Mouse (Mus musculus): Measurements from ENCODE around the gene Mcm10.

The Mcm10 gene

DNA sequence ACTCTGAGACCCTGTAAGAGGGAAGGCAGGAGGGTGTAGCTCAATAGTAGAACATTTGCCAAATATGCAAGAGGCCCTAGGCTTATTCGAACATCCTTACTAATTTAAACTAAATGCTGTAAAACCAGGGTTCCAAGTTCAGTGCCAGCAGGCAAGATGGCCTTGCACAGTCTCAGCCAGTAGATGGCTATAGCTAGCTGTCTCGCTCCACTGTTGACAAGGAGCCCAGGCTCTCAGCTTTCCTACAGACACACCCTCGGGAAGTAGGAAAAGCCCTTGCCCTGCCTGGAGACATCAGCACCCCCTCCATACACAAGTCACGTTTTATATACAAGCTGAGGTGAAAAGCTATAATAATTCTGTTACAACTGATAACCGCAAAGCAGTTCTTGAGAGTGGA is 20.1 kb upstream of the Mcm10 start:
- no peak for DNase-seq (ENCODE audit: low spot score)

DNA sequence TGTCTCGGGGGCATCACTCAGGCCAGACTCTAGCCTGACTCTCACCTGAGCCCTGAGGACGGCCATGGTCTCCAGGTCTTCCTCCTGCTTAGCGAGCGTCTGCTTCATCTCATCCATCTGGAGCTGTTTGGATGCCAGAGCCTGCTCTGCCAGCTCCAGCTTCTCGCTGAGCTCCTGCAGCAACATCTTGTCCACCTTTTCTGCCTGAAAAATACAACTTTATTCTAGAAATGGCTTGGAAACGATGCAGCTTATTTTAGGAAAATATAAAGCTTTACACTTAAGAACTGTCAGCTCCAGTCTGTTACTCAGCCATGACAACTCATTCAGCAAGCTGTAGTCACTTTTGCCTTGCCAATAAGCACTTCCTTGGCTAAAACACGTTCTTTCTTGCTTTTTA is 18.6 kb upstream of the Mcm10 start:
- DNase-seq (ENCODE audit: low spot score), result no peak

DNA sequence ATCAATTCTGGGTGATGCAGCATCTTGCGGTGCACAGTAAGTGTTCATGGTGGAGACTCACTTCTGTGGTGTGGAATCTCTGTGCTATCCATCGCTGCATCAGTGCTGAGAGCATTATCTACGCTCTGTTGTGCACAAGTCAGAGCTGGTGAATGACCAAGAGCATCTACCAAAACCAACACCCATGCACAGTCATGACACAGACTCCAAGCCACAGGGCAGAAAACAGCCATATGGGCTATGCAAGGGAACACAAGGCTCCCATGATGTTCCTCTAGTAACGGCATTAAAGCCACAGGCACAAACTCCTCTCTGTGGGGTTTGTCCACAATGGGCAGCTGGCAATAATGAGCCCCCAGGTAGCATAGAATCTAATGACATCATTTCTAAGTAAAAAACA is 17.2 kb upstream of the Mcm10 start:
- DNase-seq (ENCODE audit: low spot score), result no peak

DNA sequence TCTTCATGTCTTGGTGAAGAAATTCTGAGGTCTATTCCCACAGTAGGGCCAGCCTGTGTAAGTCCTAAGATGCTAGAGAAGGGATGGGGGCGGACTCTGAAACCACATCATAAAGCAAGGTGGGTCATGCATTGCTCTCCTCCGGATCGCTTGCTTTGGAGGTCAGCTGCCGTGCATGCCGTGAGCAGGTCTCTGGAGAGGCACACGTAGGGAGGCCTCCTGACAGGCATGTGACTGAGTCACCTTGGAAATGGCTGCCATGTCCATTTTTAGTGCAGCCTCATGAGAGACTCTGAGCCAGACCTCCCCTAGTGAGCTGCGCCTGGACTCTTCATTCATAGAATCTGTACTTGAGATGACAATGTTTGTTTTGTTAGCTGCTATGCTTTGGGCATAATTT is 15.5 kb upstream of the Mcm10 start:
- DNase-seq (ENCODE audit: low spot score), result no peak

DNA sequence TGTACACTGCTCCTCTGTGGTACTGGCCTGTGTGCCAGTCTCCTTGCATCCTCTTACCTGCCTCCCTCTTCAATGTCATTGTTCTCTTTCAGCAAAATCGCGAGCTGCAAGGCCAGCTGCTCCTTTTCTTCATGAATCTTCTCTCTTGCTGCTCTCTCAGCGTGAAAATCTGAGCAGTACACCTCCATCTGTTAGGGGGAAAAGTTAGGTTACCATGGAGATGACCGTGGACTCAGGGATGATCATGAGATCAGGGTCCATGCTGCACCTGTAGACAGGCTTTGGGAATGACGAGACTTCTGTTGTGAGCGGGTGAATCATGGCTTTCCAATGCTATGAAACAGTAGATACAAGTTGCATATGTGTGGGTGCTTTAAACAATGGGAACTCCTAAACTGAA is 14.5 kb upstream of the Mcm10 start:
- no peak for DNase-seq (ENCODE audit: low spot score)

DNA sequence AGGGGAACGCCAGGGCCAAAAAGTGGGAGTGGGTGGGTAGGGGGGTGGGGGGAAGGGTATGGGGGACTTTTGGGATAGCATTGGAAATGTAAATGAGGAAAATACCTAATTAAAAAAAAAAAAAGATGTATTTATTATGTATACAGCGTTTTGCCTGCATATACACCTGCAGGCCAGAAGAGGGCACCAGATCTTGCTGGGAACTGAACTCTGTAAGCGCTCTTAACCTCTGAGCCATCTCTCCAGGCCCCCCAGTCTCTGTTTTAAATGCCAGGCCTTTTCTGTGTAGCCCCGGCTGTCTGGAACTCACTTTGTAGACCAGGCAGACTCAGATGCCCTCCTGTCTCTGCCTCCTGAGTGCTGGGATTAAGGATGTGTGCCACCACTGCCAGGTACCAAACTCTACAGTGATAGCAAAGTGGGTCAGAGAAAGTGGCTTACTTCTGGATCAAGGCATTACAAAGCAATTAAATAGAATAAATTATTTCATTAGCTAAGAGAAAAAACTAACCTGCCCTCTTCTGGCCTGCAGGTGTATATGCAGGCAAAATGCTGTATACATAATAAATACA is 12.7 kb upstream of the Mcm10 start:
- no peak for DNase-seq (ENCODE audit: low spot score)

DNA sequence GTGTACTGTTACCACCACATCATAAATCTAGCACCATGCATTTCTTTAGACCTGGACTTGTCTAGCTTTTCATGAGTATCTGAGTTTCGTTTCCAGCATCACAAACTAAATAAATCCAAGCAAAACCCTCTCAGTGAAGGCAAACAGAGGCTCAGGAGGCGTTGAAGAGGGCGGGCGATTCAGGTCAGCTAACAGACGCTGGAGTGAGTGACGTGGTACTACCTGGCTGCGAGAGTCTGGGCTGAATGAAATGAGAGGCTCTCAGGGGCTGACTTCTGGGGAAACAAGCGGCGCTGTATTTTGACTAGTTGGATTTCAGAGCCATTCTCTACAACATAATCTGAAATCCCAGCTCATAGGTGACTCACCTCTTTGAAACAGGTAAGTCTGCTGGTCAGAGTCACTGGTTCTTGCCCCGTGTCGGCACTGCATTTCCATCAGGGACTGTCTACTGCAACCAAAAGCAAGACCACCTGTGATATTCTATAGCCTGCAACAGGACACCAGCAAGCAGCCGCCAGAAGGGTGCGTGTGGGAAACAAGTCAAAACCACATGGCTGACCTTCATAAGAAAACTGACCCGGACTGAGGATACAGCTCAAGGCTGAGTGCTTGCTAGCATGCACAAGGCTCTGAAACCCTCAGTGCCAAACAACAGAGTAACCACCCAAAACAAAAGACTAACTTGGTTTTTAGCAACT is 11.3 kb upstream of the Mcm10 start:
- DNase-seq (ENCODE audit: low spot score), result no peak

DNA sequence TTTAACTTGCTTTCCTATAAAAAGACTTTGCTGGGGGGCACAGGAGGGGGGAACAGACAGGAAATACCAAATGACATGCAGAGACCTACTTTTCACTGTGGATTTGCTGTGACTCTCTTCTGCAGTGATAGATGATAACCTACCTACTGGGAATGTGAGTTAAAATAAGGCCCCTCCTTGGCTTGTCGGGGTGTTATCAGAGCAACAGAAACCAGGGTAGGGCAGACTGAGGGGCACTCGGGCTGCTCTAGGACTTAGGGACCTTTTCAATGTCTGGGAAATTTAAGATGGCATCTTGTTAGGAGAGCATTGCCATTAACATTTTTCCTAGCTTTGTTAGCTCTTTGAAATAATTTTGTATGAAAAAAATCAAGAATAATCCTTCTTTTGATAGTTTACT is 10.7 kb upstream of the Mcm10 start:
- DNase-seq (ENCODE audit: low spot score), result no peak

DNA sequence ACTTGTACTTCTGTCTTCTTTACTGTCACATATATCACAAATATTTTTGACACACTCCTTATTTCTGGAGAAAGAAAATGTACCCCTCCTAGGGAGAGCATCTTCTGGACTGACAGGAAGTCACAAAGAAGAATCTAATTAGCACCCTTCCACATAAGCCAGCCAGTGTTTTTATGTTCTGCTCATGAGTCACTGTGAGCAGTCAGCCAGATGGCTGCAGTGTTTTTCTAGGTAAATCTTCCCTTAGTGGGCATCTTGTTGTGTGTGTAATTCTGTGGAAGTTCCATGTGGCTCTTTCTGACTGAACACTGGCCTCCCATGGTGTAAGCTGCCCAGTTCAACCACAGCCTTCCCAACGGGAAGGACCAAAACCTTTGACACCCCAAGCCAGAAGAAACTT is 7.1 kb upstream of the Mcm10 start:
- no peak for DNase-seq (ENCODE audit: low spot score)

DNA sequence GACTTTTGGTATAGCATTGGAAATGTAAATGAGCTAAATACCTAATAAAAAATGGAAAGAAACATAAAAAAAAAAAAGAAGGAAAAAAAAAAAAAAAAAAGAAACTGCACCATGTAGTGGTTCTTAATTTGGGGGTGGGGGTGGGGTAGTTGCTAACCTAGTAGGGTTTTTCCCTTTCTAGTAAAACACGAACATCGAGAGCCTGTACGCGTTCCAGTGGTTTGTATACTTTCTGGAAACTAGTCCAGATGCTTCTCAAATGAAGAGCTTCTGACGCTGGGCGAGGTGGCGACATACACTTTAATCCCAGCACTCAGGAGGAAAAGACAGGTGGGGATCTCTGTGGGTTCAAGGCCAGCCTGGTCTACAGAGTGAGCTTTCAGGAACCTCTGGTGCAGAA is 4.3 kb upstream of the Mcm10 start:
- no peak for DNase-seq (ENCODE audit: low spot score)

DNA sequence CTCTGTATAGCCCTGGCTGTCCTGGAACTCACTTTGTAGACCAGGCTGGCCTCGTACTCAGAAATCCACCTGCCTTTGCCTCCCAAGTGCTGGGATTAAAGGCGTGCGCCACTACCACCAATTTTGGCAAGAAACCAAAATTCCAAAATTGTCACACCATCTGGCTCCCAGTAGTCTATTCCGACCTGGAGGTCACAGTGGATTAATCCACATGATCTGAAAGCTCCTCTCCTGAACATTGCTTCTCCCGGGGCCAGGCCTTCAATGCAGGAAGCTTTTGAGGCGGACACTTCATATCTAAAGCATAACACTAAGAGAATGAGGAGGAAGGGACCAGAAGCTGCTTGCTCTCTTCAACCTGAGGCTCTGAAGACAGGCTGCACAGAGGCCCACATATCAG is 2.9 kb upstream of the Mcm10 start:
- no peak for DNase-seq (ENCODE audit: low spot score)

DNA sequence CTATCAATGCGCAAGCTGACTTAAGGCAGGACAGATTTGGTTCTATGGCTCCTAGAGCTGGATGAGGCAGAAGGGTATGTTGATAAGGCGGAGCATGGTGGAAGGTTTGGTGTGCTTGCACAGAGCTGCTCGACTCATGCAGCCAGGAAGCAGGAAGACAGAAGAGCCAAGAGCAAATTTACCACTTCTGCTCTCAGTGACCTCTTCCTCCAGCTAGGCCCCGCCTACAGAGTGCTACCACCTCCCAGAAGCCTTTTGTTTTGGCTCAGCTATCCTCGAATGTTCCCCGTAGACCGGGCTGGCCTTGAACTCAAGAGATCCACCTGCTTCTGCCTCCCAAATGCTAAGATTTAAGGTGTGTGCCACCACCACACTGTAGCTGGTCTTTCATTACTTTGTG is 2.0 kb upstream of the Mcm10 start:
- no peak for DNase-seq (ENCODE audit: low spot score)

DNA sequence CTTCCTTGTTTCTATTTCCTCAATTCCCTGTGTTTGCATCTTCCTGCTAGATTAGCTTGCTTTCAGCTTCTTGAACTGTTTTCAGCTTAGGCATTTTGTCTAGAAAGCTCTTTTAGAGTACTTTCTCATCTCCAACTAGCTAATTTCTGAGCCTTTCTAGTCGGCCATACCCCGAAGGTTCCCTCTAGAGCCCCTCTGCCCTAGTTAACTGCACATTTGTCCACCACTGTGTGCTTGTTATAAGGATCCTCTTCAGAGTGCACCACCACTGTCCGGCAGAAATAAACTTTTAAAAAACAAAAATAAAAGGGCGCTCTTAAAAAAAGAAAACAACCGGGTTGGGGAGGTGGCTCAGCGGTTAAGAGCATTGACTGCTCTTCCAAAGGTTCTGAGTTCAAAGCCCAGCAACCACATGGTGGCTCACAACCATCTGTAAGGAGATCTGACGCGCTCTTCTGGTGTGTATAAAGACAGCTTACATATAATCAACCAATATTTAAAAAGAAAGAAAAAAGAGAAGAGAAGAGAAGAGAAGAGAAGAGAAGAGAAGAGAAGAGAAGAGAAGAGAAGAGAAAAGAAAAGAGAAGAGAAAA is 597 bp downstream of the Mcm10 start:
- DNase-seq (ENCODE audit: low spot score), result no peak

DNA sequence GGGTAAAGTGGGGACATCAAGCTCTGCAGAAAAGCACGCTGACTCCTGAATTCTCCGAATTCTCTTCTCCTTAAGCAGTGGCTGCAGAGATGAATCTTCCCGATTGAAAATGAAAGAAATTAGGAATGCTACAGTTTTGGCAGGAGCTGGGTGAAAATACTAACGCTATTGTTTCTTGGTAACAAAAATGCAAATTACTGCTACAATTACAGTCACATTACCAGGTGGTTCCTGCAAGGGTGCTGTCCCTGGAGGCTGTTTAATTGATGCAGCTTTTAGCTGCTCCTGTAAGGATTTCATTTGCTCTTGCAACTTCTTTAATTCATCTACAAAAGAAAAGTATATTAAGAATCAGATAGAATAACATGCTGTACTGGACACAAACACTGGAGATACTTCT is 5.5 kb downstream of the Mcm10 start:
- DNase-seq (ENCODE audit: low spot score), result no peak

DNA sequence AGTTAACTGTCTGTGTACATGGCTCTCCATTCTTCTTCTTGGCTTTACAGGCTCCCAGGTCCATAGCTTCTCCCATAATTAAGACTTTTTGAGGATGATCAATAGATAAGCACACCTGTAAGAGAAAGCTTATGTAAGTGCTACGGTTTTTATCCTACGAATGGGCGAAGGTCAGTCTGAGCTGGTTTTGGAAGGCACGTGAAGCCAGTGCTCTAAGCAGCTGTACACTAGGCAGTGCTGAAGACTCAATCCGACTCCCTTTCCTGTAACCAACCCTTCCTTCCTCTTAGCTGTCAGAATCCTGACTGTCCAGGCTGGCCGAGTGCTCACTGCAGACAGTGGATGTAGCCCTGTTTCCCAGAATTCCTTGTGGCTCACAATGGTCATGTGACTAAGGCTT is 11.3 kb downstream of the Mcm10 start:
- no peak for DNase-seq (ENCODE audit: low spot score)

DNA sequence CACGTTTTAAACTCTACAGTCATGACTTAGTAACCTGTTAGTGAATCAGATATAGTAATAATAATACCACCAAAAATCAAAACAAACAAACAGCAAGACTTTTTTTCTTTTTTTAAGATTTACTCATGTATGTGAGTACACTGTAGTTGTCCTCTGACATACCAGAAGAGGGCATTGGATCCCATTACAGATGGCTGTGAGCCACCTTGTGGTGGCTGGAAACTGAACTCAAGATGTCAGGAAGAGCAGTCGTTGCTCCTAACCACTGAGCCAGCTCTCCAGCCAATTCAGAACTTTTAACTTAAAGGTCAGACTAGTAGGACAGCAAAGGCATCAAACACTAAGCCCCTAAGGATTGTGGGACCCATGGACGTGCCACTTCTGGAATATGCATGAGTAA is 13.7 kb downstream of the Mcm10 start:
- DNase-seq (ENCODE audit: low spot score), result peak; percentile 28

DNA sequence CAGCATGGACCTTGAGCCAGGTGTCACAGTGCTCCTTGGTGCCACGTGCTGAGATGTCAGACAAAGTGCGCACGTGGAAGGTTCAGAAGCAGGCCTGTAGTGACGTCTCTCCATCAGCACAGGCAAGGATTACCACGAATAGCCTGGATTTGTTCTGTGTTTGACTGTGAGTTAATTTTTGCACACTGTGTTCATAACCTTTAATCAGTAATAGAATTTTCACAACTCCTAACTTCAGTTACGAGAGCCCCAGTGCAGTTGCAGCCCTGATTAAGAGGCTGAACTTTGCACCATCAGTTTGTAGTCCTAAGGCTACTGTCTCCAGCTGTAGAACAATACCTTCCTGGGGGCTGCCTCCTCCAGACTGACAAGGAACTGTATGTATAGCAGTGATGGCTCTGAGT is 16.2 kb downstream of the Mcm10 start:
- DNase-seq (ENCODE audit: low spot score), result peak; percentile 42

DNA sequence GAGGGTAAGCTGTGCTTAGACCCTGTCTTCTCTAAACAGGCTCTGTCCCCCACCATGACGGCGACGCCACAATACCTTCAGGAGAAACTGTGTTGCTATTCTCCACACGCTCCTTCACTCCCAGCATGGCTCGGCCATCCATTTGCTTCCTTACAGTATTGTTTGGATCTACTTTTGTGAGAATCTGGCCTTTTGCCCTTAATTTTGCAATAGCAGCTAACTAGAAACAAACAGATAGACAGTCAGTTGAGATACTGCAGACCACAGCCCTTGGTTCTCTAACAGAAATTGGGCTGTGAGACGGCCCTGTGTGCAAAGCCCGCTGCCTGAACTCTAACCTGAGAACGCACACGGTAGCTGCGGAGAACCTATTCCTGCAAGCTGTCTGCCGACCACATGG is 16.9 kb downstream of the Mcm10 start:
- peak; percentile 55 for DNase-seq (ENCODE audit: low spot score)

DNA sequence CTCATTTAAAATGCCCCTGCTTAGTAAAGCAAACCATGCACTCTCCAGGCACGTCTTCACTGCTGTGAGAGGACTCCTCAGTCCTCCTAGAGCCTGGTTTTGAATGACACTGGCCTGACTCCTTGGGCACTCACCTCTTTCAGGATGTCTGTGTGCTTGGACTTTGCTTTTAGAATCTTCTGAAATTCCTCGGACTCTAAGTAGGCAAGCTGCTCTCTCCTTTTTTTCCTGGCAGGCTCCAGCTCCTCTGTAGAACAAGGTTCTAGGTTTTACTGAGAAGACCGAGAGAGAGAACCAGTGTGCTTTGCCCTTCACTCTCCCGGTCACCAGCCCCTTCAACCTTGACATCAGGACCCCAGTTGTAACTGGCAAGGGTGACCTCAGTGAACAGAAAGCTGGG is 18.2 kb downstream of the Mcm10 start:
- no peak for DNase-seq (ENCODE audit: low spot score)

DNA sequence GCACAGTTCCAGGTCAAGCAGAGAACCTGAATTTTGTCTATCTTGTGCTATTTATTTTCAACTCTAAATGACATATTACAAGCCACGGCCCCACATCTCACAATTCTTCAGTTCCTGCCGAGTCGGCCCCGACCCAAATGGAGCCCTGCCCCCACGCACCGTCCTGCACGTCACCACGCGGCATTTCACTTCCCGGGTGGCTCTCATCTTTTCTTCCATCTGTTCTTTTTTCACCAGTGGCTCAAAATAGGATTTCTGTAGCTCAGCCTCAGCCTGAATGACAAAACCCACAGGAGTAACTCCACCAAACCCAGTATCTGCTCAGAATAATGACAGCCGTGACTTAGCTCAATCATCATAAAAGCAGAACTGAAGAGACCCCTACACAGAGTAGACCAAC is 19.0 kb downstream of the Mcm10 start:
- DNase-seq (ENCODE audit: low spot score), result no peak

DNA sequence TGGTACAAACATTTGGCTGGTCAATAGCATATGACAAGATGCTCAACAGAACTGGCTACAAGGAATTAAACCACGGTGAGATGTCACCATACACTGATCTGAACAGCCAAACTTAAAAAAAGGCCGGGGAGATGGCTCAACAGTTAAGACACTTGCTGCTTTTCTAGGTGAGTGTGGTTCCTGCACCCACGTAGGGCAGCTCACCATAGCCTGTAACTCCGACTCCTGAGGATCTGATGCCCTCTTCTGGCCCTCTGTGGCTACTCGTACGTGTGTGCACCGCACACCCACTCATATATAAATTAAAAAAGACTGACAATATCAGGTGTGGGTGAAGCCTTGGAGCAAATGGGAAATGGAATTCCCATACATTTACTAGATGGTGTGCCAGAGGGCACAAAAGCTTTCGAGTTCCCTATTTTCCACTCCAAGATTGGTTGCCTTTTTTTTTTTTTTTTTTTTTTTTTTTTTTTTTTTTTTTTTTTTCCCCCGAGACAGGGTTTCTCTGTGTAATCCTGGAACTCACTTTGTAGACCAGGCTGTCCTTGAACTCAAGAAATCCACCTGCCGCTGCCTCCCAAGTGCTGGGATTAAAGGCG is 23.7 kb downstream of the Mcm10 start:
- no peak for DNase-seq (ENCODE audit: low spot score)

DNA sequence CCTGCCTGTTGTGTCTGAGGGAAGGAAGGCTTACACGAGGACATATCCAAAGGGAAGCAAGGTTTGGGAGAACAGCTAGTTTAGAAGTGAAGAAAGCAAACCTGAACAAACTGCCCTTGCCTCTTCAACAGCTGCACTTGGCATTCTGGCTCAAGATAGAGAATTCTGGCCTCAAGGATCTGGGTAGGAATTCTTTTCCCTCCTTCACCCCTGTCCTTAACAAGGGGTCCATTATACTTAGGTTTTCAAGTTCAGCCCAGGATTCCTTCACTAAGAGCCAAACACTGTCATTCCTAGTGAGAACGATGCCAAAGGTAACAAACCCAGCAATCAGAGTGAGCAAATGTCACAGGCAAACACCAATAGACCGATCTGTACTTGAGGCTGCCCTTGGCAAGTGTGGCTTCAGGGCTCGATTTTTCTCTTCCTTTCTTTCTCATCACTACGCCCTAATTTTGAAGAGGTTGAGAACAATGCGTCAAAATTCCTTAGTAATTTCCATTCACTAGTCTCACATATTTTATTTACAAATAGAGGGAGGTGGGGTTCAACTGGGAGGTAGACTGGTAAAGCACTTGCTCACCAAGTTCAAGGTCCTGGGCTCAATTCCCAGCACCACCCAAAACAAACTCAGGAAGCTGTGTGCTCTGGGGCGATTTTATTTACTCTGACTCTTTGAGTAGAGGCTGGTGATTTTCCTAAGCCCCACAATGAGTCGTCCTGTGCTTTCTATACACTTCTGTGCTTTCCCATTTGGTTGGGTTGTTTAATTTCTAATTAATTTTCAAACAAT is 25.0 kb downstream of the Mcm10 start:
- DNase-seq (ENCODE audit: low spot score), result peak; percentile 29

DNA sequence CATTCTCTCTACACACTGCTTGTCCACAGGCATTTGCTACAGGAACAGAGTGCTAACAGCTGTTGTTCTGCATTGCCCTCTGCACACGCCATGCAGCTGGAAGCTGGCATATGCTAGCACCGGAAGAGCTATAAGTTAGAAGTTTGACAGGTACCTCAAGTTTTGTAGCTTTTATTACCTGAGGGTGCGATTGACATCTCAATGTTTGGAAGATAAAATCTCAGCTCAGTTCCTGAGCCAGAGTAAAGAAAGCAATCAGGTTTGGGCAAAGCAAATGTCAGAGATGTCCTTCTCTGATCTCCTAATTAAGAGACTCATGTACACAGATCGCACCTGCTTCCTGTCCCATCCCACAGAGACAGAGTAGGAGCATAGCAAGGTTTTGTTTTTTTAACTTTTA is 25.8 kb downstream of the Mcm10 start:
- DNase-seq (ENCODE audit: low spot score), result no peak

All from adipocyte (in vitro differentiated cells).